Mouse (Mus musculus) urinary bladder, postnatal 36 days (tissue): Measurements from ENCODE around the gene Usp32.
"Not testable (repeated sequence)": the region's sequence is repeated elsewhere in the genome, so short reads cannot be mapped to it uniquely, and the experiment has no call there.

ENCODE experiments used
- DNase-seq, 2 experiments: peaks; one replicate each; pipeline ENCODE4 v3.0.0; 2022; ENCODE audit warnings: low spot score in 2 of 2, mixed read lengths in 1 of 2

The Usp32 gene

GRCm38 (mm10) chr11:85139581-85140540 lies at the start of gene Usp32:
Usp32 (minus strand) TSS chr11:85140161.
- peak; percentile 91 to 96 for DNase-seq

DNA sequence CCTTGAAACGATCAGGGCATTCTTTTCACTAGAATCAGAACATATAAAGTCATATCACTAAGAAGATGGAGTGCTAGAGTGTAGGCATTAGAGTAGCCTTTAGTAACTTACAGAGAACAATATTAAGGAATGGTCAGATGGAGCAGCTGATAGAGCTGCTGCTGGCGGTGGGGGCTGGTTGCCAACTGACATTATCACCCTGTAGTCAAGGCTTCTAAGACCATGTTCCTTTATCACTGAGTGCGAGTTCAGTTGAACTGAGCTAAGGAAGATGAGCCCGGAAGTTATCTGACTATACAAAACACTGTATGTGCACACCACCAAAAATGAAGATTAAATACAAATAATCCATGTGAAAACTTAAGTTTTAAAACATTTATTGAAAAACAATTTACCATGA lies 49.1 kb upstream of the Usp32 start:
- DNase-seq, result no peak

DNA sequence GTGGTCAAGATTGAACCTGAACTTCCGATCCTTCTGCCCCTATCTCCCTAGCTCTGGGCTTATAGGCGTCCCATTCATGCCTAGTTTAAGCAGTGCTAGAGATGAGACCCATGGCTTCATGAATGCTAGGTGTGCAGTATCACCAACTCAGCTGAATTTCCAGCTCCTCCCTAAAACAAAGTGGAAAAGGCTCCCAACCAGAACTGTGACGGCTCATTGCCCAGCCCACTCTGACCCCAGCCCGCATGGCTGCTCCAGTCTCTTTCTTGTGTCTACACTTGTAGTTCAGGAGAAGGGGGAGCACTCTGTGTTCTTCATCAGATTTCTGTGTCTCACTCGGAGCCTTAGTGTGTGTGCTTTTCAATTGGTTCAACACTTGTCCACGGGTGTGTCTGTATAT lies 44.9 kb upstream of the Usp32 start:
- no peak for DNase-seq

DNA sequence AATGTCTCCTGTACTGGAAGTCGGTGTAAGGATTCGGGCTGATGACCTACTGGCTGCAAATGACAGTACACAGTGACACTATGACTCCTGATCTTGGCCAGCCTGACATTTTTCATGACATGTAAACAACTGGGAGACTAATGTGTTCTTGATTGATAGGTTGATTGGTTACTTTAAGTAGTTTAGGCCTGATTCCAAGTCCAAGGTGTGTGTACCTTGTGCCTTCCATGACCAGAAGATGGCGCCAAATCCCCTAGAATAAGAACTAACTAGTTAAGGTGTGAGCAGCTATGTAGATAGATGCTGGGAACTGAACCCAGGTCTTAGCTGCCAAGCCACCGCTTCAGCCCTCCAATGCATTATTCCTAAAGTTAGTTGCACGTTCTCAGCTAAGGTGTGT lies 44.1 kb upstream of the Usp32 start:
- peak in 1 of 2 experiments; percentile 11 for DNase-seq

GRCm38 (mm10) chr11:85183284-85183779 lies 43.4 kb upstream of the Usp32 start:
- DNase-seq, result no peak

DNA sequence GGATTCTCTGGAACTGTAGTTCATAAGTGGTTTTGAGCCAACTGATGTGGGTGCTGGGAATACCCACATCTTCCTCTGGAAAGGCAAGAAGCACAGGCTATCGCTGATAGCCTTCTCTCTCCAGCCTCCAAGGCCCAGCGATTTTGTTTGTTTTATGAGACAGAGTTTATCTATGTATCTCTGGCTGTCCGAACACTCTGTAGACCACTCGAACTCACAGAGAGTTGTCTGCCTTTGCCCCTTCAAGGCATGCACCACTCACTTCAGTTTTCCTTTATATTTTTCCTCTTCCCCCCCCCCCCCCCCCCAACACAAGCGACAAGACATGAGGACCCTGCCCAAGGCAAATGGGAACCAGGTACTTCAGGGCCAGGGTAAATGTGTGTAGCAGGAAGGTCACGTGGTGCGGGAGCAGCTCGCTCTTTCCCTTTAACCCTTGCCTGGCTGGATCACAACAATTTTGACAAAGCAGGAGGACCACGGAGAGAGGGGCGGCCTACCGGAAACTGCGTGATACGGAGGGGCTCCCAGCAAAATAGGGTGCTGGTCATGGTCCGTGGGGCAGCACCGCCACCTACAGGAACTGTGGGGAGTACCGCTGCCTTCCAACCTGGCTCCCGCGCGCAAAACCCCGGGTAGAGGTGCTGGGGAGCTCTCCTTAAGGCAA lies 42.8 kb upstream of the Usp32 start:
- peak; percentile 56 to 58 for DNase-seq

DNA sequence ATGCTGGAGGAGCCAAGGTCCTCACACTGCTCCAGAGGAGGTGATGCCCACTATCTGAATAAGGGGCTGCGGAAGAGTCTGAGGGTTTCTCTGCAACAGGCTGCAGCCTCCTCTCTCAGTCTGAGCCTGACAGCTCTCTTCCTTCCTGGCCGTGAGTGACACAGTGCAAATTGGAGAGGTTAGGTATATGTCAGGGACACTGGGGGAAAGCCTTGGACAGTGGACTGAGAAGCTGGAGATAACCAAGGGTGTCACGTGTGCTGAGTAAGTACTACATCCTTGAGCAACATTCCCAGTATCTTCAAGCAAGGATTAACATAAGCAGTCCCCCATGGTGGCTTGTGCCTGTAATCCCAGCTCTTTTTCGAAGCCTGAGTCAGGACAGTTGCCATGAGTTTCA lies 38.5 kb upstream of the Usp32 start:
- no peak for DNase-seq

DNA sequence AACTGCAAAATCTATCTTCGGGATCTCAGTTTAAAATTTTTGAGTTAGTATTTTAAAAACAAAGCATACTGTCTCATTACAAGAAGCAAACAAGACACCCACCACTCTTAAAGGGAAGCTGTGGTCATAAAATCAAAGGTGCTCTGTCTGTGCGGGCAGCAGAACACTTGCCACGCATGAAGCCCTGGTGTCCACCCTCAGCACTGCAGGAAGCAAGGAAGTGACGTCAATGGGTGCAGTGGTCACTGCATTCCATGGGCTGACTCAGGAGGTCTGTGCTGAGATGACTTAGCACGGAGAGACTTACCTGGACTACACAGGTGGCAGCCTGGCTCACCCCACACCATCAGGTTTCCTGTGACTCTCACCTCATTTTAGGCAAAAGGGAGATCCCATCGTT lies 37.8 kb upstream of the Usp32 start:
- DNase-seq, result no peak

DNA sequence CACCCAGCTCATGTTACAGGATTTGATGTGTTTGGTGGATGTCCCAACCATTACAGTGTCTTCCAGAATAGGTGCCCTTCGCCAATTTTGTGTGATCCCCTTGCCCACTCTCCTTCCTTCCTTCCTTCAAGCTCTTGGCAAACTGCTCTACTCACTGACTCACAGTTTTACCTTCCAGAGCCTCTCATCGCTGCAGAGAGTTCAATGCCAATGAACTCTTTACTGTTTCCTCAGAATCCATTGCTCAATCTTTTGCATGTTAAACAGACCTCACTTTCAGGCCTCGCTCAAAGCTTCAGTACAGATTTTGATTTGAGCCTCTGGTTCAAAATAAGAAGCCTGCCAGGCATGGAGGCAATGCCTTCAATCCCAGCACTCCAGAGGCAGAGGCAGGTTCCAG lies 36.0 kb upstream of the Usp32 start:
- no peak for DNase-seq

GRCm38 (mm10) chr11:85170833-85171232 lies 30.9 kb upstream of the Usp32 start:
- DNase-seq, result no peak

GRCm38 (mm10) chr11:85170058-85170740 lies 30.2 kb upstream of the Usp32 start, which contains the start of gene 1700125H20Rik:
1700125H20Rik (plus strand) TSS chr11:85170404.
- peak; percentile 83 to 90 for DNase-seq

GRCm38 (mm10) chr11:85167503-85167902 lies 27.5 kb upstream of the Usp32 start:
- DNase-seq, result no peak

DNA sequence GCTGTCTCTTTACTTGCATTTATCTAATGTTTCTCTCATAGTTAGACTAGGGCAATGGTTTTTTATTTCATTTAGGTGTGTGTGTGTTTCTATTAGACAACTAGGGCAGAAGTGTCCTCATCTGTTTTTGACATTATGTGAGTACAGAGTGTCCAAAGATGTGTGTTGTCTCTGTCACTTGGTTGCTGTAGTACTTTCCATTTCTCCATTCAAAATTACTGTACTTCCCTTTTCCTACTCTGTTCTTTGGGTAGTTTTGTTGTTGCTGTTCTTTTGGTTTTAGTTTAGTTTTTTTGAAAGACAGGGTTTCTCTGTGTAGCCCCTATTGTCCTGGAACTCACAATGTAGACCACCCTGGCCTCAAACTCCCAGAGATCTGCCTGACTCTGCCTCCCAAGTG lies 24.4 kb upstream of the Usp32 start:
- no peak for DNase-seq

DNA sequence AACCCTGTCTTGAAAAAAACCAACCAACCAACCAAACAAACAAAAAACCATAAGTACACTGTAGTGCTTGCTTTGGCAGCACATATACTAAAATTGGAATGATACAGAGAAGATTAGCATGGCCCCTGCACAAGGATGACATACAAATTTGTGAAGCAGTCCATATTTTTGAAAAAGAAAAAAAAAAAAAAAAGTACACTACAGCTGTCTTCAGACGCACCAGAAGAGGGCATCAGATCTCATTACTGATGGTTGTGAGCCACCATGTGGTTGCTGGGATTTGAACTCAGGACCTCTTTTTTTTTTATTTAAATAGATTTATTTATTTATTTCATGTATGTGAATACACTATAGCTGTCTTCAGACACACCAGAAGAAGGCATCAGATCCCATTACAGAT lies 23.1 kb upstream of the Usp32 start:
- not testable (repeated sequence) for DNase-seq

GRCm38 (mm10) chr11:85157301-85157700 lies 17.3 kb upstream of the Usp32 start:
- DNase-seq, result no peak

DNA sequence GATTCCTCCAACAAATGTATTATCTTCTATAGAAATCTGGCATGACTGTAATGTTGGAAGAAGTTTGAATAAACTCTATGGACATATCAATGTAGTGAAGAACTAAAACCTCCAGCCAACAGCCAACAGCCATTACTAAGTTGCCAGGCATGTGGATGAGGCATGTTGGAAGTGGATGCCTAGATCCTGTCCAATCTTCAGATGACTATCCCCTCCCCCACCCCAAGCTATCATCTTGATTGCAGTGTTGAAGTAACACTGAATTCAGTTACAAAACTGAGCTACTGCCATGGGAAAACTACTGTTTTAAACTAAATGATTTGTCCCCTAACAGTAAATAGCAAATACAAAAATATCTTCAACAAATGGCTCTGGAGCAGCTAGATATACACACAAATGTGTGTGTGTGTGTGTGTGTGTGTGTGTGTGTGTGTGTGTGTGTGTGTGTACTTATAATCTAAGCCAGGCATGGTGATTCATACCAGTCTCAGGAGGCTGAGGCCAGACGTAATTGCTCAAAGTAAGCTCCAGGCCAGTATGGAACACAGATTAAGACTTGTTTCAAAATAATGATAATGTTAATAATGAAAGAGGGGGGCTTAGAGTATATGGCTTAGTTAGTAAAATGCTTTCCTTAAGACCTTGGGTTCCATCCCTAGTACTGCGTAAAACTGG lies 12.4 kb upstream of the Usp32 start:
- no peak for DNase-seq

DNA sequence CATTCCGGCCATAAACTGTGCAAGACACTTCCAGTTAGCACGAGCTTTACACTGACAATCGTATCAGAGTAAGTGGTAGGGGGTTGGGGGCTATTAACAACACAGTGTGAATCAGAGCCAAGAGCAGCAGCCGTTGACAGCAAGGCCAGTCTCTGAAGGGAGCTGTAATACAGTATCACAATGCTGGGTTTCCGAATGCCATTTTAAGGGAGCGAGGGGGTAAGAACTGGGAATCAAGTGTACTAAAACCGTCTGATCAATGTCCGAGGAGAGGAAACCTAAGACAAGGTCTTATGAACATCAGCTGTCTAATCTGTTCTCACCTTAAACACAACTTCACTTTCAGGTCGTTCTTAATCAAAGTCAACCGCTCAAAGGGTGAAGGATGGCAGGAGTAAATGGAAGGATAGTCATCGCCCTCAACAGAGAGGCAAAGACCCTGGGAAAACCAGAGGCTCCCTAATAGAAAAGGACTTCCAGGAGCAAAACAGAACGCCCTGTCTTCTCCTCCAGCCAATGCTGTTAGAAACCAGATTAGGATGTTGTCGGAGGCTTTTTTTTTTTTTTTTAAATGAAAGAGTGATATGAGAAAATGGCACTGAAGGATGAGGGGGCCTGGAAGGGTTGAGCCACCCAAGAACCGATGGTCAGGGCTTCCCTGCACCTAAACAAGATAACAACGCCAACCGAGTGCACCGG lies 1.0 kb downstream of the Usp32 start:
- DNase-seq, result peak in 1 of 2 experiments; percentile 11

DNA sequence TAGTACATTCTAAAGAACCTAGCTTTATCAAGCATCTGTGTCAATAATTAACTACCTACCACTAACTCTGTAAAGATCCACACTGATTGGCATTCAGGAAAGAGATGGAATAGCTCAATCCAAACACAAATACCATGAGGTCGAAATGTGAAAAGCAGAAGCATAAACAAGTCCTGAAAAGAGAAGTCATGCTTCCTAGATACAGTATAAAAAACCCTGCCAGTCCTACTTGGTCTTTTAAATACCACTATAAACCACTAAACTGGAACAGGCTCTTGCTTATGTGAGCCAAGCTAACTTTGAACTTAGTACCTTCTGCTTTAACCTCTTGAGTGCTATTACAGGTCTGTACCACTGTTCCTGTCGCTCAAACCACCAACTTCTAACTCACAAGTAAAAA lies 8.4 kb downstream of the Usp32 start:
- DNase-seq, result no peak

- no peak for DNase-seq
Measured at GRCm38 (mm10) chr11:85128883-85129282, 11.1 kb downstream of the Usp32 start.

DNA sequence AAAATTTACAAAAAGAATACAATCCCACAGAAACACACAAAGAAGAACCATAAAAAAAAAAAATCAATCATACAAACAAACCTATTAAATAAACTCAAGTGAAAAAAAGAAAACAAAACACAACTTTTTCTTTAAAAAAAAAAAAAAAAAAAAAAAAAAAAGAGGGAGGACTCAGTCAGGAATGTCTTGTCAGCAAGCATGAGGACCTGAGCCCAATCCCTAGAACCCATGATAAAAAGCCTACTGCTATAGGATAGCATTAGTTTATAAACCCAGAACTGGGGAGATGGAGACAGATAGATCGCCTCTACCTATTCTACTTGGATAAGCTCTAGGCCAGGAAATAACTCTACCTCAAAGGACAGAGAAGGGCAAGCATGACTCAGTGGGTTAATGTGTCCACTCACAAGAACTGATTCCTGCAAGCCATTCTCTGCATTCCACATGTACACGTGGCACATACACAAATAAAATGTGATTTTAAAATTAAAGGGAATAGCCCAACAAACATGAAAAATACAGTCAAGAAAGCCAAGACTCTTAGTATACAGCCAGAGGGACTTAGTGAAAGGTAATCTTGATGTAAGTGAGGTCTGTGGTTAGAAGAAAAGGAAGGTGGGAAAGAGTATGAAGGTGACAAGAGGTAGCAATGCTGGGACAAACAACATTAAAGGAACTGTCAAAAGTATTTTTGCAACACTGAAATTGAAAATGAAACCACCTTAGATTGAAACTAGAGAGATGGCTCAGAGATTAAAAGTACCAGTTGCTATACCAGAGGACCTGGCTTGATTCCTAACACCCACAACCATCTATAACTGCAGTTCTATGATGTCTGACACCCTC lies 13.5 kb downstream of the Usp32 start:
- no peak for DNase-seq
